Mouse (Mus musculus): ENCODE measurements around the gene Vmn1r220.
"Not testable (repeated sequence)": the region's sequence is repeated elsewhere in the genome, so short reads cannot be mapped to it uniquely, and the experiment has no call there.

Vmn1r220 gene

GRCm38 (mm10) chr13:23187875-23188274 lies at the start of gene Vmn1r220:
Vmn1r220 (minus strand) TSS chr13:23187975.
- DNase-seq (ENCODE audit: low spot score in 2 of 2), result no peak

GRCm38 (mm10) chr13:23235847-23236246 lies 48.1 kb upstream of the Vmn1r220 start, which contains the start of gene Vmn1r222:
Vmn1r222 (minus strand) TSS chr13:23235947.
- DNase-seq (ENCODE audit: low spot score in 2 of 2), result not testable (repeated sequence)

GRCm38 (mm10) chr13:23213827-23214226 lies 26.1 kb upstream of the Vmn1r220 start, which contains the start of gene Vmn1r221:
Vmn1r221 (plus strand) TSS chr13:23214127.
- DNase-seq (ENCODE audit: low spot score in 2 of 2), result not testable (repeated sequence)

GRCm38 (mm10) chr13:23203885-23204284 lies 16.1 kb upstream of the Vmn1r220 start:
- DNase-seq (ENCODE audit: low spot score in 2 of 2), result not testable (repeated sequence)

GRCm38 (mm10) chr13:23166471-23166870 lies 21.3 kb downstream of the Vmn1r220 start:
- not testable (repeated sequence) for DNase-seq (ENCODE audit: low spot score in 2 of 2)

GRCm38 (mm10) chr13:23159012-23159411 lies 28.8 kb downstream of the Vmn1r220 start, which contains the start of gene Vmn1r219:
Vmn1r219 (plus strand) TSS chr13:23159312.
- no peak for DNase-seq (ENCODE audit: low spot score in 2 of 2)

GRCm38 (mm10) chr13:23157848-23158247 lies 29.9 kb downstream of the Vmn1r220 start:
- DNase-seq (ENCODE audit: low spot score in 2 of 2), result no peak

- DNase-seq (ENCODE audit: low spot score in 2 of 2), result no peak
Measured at GRCm38 (mm10) chr13:23138880-23139279, 48.9 kb downstream of the Vmn1r220 start.

GRCm38 (mm10) chr13:23133501-23133900 lies 54.3 kb downstream of the Vmn1r220 start:
- DNase-seq (ENCODE audit: low spot score in 2 of 2), result no peak

- DNase-seq (ENCODE audit: low spot score in 2 of 2), result no peak
Measured at GRCm38 (mm10) chr13:23133099-23133498, 54.7 kb downstream of the Vmn1r220 start, which contains the start of gene Vmn1r218. Vmn1r218 (plus strand) TSS chr13:23133155.

All from spleen, postnatal 4 days (tissue).